Mouse (Mus musculus) MEL (cell line): ENCODE measurements around the gene Foxa2. TPM values are rescaled to one million over a fixed set of nuclear protein-coding genes. Genes with fewer than 3 reads are reported as not detected.

Source experiments
- DNase-seq: peaks from one replicate; pipeline ENCODE4 v3.0.0; 2011; ENCODE audit warnings: low read depth, low spot score
- H3K27ac ChIP-seq: 2 replicates; pipeline ENCODE4 v1.5.1; 2012; ENCODE audit warnings: low read depth, mild to moderate bottlenecking, control low read depth, low read length, moderate library complexity; ENCODE audit not compliant: control insufficient read depth
- H3K27me3 ChIP-seq, 2 experiments: fragments of 150-350 bp in 1 of 2; sonication (generic) in 1 of 2; 2 replicates each; pipeline ENCODE4 v1.6.1; 2012; ENCODE audit warnings: low read length in 2 of 2, mild to moderate bottlenecking in 2 of 2, improper control_type of control experiment in 1 of 2, moderate library complexity in 1 of 2; ENCODE audit not compliant: insufficient read depth in 2 of 2, control insufficient read depth in 1 of 2
- H3K36me3 ChIP-seq, 2 experiments: 2 replicates each; pipeline ENCODE4 v1.6.1; 2012 to 2014; ENCODE audit warnings: low read length in 2 of 2, improper control_type of control experiment in 1 of 2, inconsistent platforms in 1 of 2, mild to moderate bottlenecking in 1 of 2; ENCODE audit not compliant: insufficient read depth in 2 of 2, control insufficient read depth in 1 of 2
- H3K4me1 ChIP-seq, 2 experiments: fragments of 150-350 bp in 1 of 2; sonication (generic) in 1 of 2; 2 replicates each; pipeline ENCODE4 v1.6.1; 2012; ENCODE audit warnings: low read length in 2 of 2, improper control_type of control experiment in 1 of 2, mild to moderate bottlenecking in 1 of 2; ENCODE audit not compliant: insufficient read depth in 2 of 2, control insufficient read depth in 1 of 2
- H3K4me3 ChIP-seq, 2 experiments: fragments of 150-350 bp in 1 of 2; sonication (generic) in 1 of 2; 2 replicates each; pipeline ENCODE4 v1.5.1; 2012; ENCODE audit warnings: low read depth in 2 of 2, low read length in 2 of 2, mild to moderate bottlenecking in 2 of 2, moderate library complexity in 2 of 2, control low read depth in 1 of 2, improper control_type of control experiment in 1 of 2; ENCODE audit not compliant: control insufficient read depth in 1 of 2, insufficient read depth in 1 of 2
- H3K79me2 ChIP-seq: 2 replicates; pipeline ENCODE4 v1.6.1; 2012; ENCODE audit warnings: mild to moderate bottlenecking, low read length, moderate library complexity; ENCODE audit not compliant: control insufficient read depth, poor library complexity, insufficient read depth
- H3K9ac ChIP-seq: 2 replicates; pipeline ENCODE4 v1.6.1; 2012; ENCODE audit warnings: low read depth, mild to moderate bottlenecking, control low read depth, low read length, moderate library complexity; ENCODE audit not compliant: control insufficient read depth, poor library complexity, severe bottlenecking
- H3K9me3 ChIP-seq: fragments of 150-350 bp; sonication (generic); replicated peaks from 2 replicates; pipeline ENCODE4 v1.6.1; 2012; ENCODE audit warnings: mild to moderate bottlenecking, low read length, improper control_type of control experiment, moderate library complexity; ENCODE audit not compliant: insufficient read depth
- BHLHE40 ChIP-seq: IDR thresholded peaks from 2 replicates; pipeline ENCODE4 v1.6.1; 2012; ENCODE audit warnings: low read depth, mild to moderate bottlenecking, inconsistent platforms, low read length, improper control_type of control experiment, borderline replicate concordance
- CHD2 ChIP-seq: IDR thresholded peaks from 2 replicates; pipeline ENCODE4 v1.6.1; 2011; ENCODE audit warnings: low read length, improper control_type of control experiment
- E2F4 ChIP-seq: IDR thresholded peaks from 2 replicates; pipeline ENCODE4 v1.6.1; 2011; ENCODE audit warnings: low read depth, low read length, improper control_type of control experiment, borderline replicate concordance
- ETS1 ChIP-seq: IDR thresholded peaks from 2 replicates; pipeline ENCODE4 v1.6.1; 2012; ENCODE audit warnings: low read depth, mild to moderate bottlenecking, inconsistent platforms, low read length, improper control_type of control experiment, moderate library complexity
- GATA1 ChIP-seq: IDR thresholded peaks from 2 replicates; pipeline ENCODE4 v1.6.1; 2011; ENCODE audit warnings: low read depth, low read length, improper control_type of control experiment
- HCFC1 ChIP-seq: IDR thresholded peaks from 2 replicates; pipeline ENCODE4 v1.6.1; 2012; ENCODE audit warnings: low read depth, mild to moderate bottlenecking, inconsistent platforms, low read length, improper control_type of control experiment, moderate library complexity
- JUND ChIP-seq: IDR thresholded peaks from 2 replicates; pipeline ENCODE4 v1.6.1; 2011; ENCODE audit warnings: low read depth, mild to moderate bottlenecking, improper control_type of control experiment, low read length
- MAZ ChIP-seq: IDR thresholded peaks from 2 replicates; pipeline ENCODE4 v1.6.1; 2012; ENCODE audit warnings: low read depth, mild to moderate bottlenecking, inconsistent platforms, low read length, improper control_type of control experiment
- MEF2A ChIP-seq: IDR thresholded peaks from 2 replicates; pipeline ENCODE4 v1.6.1; 2014; ENCODE audit warnings: low read depth, mild to moderate bottlenecking, inconsistent platforms, low read length, improper control_type of control experiment; ENCODE audit not compliant: poor library complexity, insufficient replicate concordance, severe bottlenecking; ENCODE audit errors: extremely low read depth
- MXI1 ChIP-seq: IDR thresholded peaks from 2 replicates; pipeline ENCODE4 v1.6.1; 2011; ENCODE audit warnings: mild to moderate bottlenecking, low read depth, low read length, improper control_type of control experiment
- MYC ChIP-seq: IDR thresholded peaks from 2 replicates; pipeline ENCODE4 v1.6.1; 2011; ENCODE audit warnings: low read depth, mild to moderate bottlenecking, low read length, improper control_type of control experiment, moderate library complexity
- NRF1 ChIP-seq: IDR thresholded peaks from 2 replicates; pipeline ENCODE4 v1.6.1; 2014; ENCODE audit warnings: low read depth, mild to moderate bottlenecking, inconsistent platforms, low read length, improper control_type of control experiment, moderate library complexity; ENCODE audit not compliant: poor library complexity, insufficient read depth, severe bottlenecking
- POLR2AphosphoS2 ChIP-seq: IDR thresholded peaks from 2 replicates; pipeline ENCODE4 v1.6.1; 2011; ENCODE audit warnings: low read length, improper control_type of control experiment
- RAD21 ChIP-seq: IDR thresholded peaks from 2 replicates; pipeline ENCODE4 v1.6.1; 2011; ENCODE audit warnings: mild to moderate bottlenecking, low read depth, low read length, improper control_type of control experiment
- SIN3A ChIP-seq: IDR thresholded peaks from 2 replicates; pipeline ENCODE4 v1.6.1; 2012; ENCODE audit warnings: low read length, improper control_type of control experiment, inconsistent platforms
- USF1 ChIP-seq: IDR thresholded peaks from 2 replicates; pipeline ENCODE4 v1.6.1; 2014; ENCODE audit warnings: low read depth, mild to moderate bottlenecking, inconsistent platforms, low read length, improper control_type of control experiment, moderate library complexity
- ZMIZ1 ChIP-seq: IDR thresholded peaks from 2 replicates; pipeline ENCODE4 v1.6.1; 2012; ENCODE audit warnings: low read depth, mild to moderate bottlenecking, inconsistent platforms, low read length, improper control_type of control experiment, moderate library complexity
- polyA plus RNA-seq, 2 experiments: library from polyadenylated mRNA; stranded (reverse) in 1 of 2; unstranded in 1 of 2; fragments of >175 nt in 1 of 2; fragments of >200 nt in 1 of 2; gene quantifications; 2 replicates each; pipeline versions ENCODE4 v1.2.1 to v1.2.4; 2012; ENCODE audit warnings: low replicate concordance in 2 of 2, low read depth in 1 of 2; ENCODE audit not compliant: insufficient read length in 2 of 2, insufficient read depth in 1 of 2, missing spikeins in 1 of 2
- total RNA-seq: library from RNA; depleted of rRNA; stranded (reverse); fragments of 300-350 nt; gene quantifications from 2 replicates; pipeline ENCODE4 v1.2.3, GENCODE M21; 2012

The Foxa2 gene
- total and polyA plus RNA-seq, 3 experiments = not detected

DNA sequence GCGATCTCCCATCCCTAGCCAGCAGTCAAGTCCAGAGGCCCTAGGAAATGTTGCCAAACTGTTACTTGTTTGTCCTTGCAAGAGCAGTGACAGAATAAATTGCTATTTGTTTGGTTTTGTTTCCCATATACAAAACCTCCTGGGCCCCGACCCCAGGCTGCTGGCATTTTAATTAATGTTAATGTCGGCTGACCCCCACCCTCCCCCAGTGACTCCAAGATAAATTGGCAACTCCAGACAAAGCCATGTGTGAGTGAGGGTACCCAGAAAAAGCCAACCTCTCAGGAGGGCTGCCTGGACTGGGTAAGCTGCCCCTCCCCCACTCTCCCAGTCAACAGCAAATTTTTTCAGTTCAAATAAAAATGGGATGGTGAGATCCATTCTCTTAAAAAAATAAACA lies 26.6 kb downstream of the Foxa2 start:
- Histone ChIP-seq H3K79me2 (no peaks in the 10 kb centered on the region), H3K9me3 (no peaks in the 10 kb centered on the region), H3K9ac (no peak overlapping the region), H3K4me3 (no peak overlapping the region), H3K36me3 (no peaks in the 10 kb centered on the region), H3K27me3 (no peaks in the 10 kb centered on the region), H3K27ac (no peak overlapping the region), H3K4me1 (no peaks in the 10 kb centered on the region)
- no peak for TF ChIP-seq E2F4
- no peak for TF ChIP-seq MAZ
- TF ChIP-seq POLR2AphosphoS2 = no peak
- no peak for TF ChIP-seq ZMIZ1
- TF ChIP-seq MYC = no peak
- no peak for TF ChIP-seq ETS1
- no peak for TF ChIP-seq MXI1
- DNase-seq = no peak

- H3K27me3 ChIP-seq = no peaks in the 10 kb centered on the region
- no peaks in the 10 kb centered on the region for H3K9me3 ChIP-seq
- H3K4me3 ChIP-seq = no peak overlapping the region
- TF ChIP-seq JUND (no peak), NRF1 (no peak), USF1 (no peak), RAD21 (no peak), MEF2A (no peak), SIN3A (no peak), ETS1 (no peak)
- H3K79me2 ChIP-seq = no peaks in the 10 kb centered on the region
- H3K36me3 ChIP-seq = no peaks in the 10 kb centered on the region
- H3K4me1 ChIP-seq = no peaks in the 10 kb centered on the region
- no peak for DNase-seq
- no peak overlapping the region for H3K27ac ChIP-seq
- no peak overlapping the region for H3K9ac ChIP-seq
These were observed 28.7 kb downstream of the Foxa2 start for GRCm38 (mm10) chr2:148017782-148018690.

- Histone ChIP-seq H3K9ac (no peak overlapping the region), H3K27ac (no peak overlapping the region), H3K79me2 (no peaks in the 10 kb centered on the region), H3K36me3 (no peaks in the 10 kb centered on the region)
- DNase-seq = no peak
- TF ChIP-seq CHD2 (no peak), BHLHE40 (no peak), GATA1 (no peak), HCFC1 (no peak)
- TF ChIP-seq, all 39 proteins: peak for 0
- H3K9me3 ChIP-seq = no peaks in the 10 kb centered on the region
- no peak overlapping the region for H3K4me3 ChIP-seq
- H3K27me3 ChIP-seq = no peaks in the 10 kb centered on the region
- no peaks in the 10 kb centered on the region for H3K4me1 ChIP-seq
These were observed 33.4 kb downstream of the Foxa2 start for GRCm38 (mm10) chr2:148013382-148013781.
